Mouse (Mus musculus): Measurements from ENCODE around the gene Lclat1.

GRCm38 (mm10) chr17:73063781-73064180 lies 44.0 kb upstream of the Lclat1 start:
- no peak for TF ChIP-seq GATA1 (IDR thresholded peaks at IDR 0.05; ENCODE audit: borderline replicate concordance, low read length)
- TF ChIP-seq FLI1 (IDR thresholded peaks at IDR 0.05; ENCODE audit: low read length), result no peak
